ENCODE assay signal across 22 mouse cellular contexts in genomic region chr7:25243361-25243760, GRCm38 (mm10). TPM values are rescaled to one million over a fixed set of nuclear protein-coding genes. Genes with fewer than 3 reads are reported as not detected.
DNase-seq lines count a peak whose midpoint lies in the region; ATAC-seq and TF ChIP-seq lines count a peak whose summit lies in the region.
"Had no signal": no experiment of that assay in that cellular context is flagged by ENCODE, and none has a peak within 500 bp of the region (broad histone marks: within the 10 kb centered on the region; RNA-seq: fewer than 3 reads in every experiment).

No protein-coding gene starts in this region.

- no peak for TF ChIP-seq POLR2A in ES-Bruce4 (IDR thresholded peaks at IDR 0.05; ENCODE audit: insufficient read depth, low read length)

- peaks cover 64% of the 10 kb centered on the region for H3K4me1 ChIP-seq in heart, embryonic 12.5 days (replicated peaks)
- H3K4me1 ChIP-seq in kidney, embryonic 16.5 days (ENCODE audit: insufficient read depth, low read length): peaks cover 45% of the 10 kb centered on the region
- peaks cover 2% of the 10 kb centered on the region for H3K4me1 ChIP-seq in ES-Bruce4 (ENCODE audit: control insufficient read depth, insufficient read depth, low read length)
- H3K4me1 ChIP-seq in embryonic facial prominence, embryonic 12.5 days: peaks cover 38% of the 10 kb centered on the region

- ATAC-seq in heart, embryonic 12.5 days (ENCODE audit: insufficient number of reproducible peaks, low FRiP score): no peak
- no peak for ATAC-seq in kidney, embryonic 16.5 days (ENCODE audit: low FRiP score, low TSS enrichment)
- no peak for ATAC-seq in embryonic facial prominence, embryonic 12.5 days (ENCODE audit: insufficient number of reproducible peaks, insufficient read depth, low FRiP score, low TSS enrichment)
- ATAC-seq: forebrain, embryonic 16.5 days; midbrain, embryonic 16.5 days had no signal

- WGBS in heart, embryonic 12.5 days: 88% methylated on average over 4 of the region's 4 CpGs
- WGBS in kidney, embryonic 16.5 days: 88% methylated on average over 4 of the region's 4 CpGs
- 98% methylated on average over 4 of the region's 4 CpGs for WGBS in embryonic facial prominence, embryonic 12.5 days

- DNase-seq in heart, adult 11 months: peak; percentile 92
- no peak for DNase-seq in kidney, postnatal 4 days
- no peak for DNase-seq in spleen, postnatal 36 days (ENCODE audit: low spot score in 2 of 2)
- no peak for DNase-seq in layer of hippocampus, postnatal 36 days
- DNase-seq: adrenal gland, postnatal 25 days; B cell, adult 2 months; cerebellum, postnatal 14 days; kidney, adult 9 months; liver, embryonic 13.5 days; lung, adult 2 months; lung, postnatal 14 days; thymus, postnatal 14 days had no signal

- H3K9ac ChIP-seq in heart, embryonic 12.5 days: no peak overlapping the region
- no peak overlapping the region for H3K9ac ChIP-seq in kidney, embryonic 16.5 days (replicated peaks; ENCODE audit: low read length)
- no peak overlapping the region for H3K9ac ChIP-seq in ES-Bruce4 (ENCODE audit: low read depth, poor library complexity, severe bottlenecking)
- H3K9ac ChIP-seq in embryonic facial prominence, embryonic 12.5 days: no peak overlapping the region
- H3K9ac ChIP-seq: hindbrain, embryonic 14.5 days; liver, embryonic 13.5 days; neural tube, embryonic 13.5 days had no signal

- TF ChIP-seq CTCF in ES-Bruce4 (IDR thresholded peaks at IDR 0.05; ENCODE audit: low read depth, low read length): no peak

- H3K4me3 ChIP-seq in heart, embryonic 12.5 days: no peak overlapping the region
- H3K4me3 ChIP-seq in kidney, embryonic 16.5 days (ENCODE audit: low read length): no peak overlapping the region
- H3K4me3 ChIP-seq in ES-Bruce4 (ENCODE audit: low read depth, low read length): no peak overlapping the region
- H3K4me3 ChIP-seq in embryonic facial prominence, embryonic 12.5 days: no peak overlapping the region
- H3K4me3 ChIP-seq: liver, embryonic 13.5 days; myocyte; neural tube, embryonic 13.5 days had no signal

- H3K27me3 ChIP-seq in heart, embryonic 12.5 days (replicated peaks): no peaks in the 10 kb centered on the region
- H3K27me3 ChIP-seq in kidney, embryonic 16.5 days (ENCODE audit: insufficient read depth, low read length): no peaks in the 10 kb centered on the region
- H3K27me3 ChIP-seq in ES-Bruce4 (ENCODE audit: control insufficient read depth, insufficient read depth, low read length, poor library complexity, severe bottlenecking): no peaks in the 10 kb centered on the region
- H3K27me3 ChIP-seq in embryonic facial prominence, embryonic 12.5 days: no peaks in the 10 kb centered on the region
- H3K27me3 ChIP-seq: CH12.LX; neural tube, embryonic 13.5 days had no signal

- no peak overlapping the region for H3K4me2 ChIP-seq in heart, embryonic 12.5 days
- no peak overlapping the region for H3K4me2 ChIP-seq in kidney, embryonic 16.5 days (replicated peaks; ENCODE audit: low read depth, low read length)
- no peak overlapping the region for H3K4me2 ChIP-seq in embryonic facial prominence, embryonic 12.5 days (replicated peaks)
- H3K4me2 ChIP-seq: hindbrain, embryonic 14.5 days; liver, embryonic 13.5 days; neural tube, embryonic 13.5 days had no signal

- H3K9me3 ChIP-seq in heart, embryonic 12.5 days (replicated peaks): no peaks in the 10 kb centered on the region
- H3K9me3 ChIP-seq in kidney, embryonic 16.5 days (ENCODE audit: low read length): no peaks in the 10 kb centered on the region
- no peaks in the 10 kb centered on the region for H3K9me3 ChIP-seq in ES-Bruce4 (replicated peaks; ENCODE audit: control insufficient read depth, insufficient read depth, low read length, poor library complexity, severe bottlenecking)
- no peaks in the 10 kb centered on the region for H3K9me3 ChIP-seq in embryonic facial prominence, embryonic 12.5 days
- H3K9me3 ChIP-seq: liver, embryonic 13.5 days; neural tube, embryonic 13.5 days had no signal

- no peak for TF ChIP-seq EP300 in ES-Bruce4 (IDR thresholded peaks at IDR 0.05; ENCODE audit: insufficient read depth, low read depth, low read length)

- H3K36me3 ChIP-seq in heart, embryonic 12.5 days: peaks cover 48% of the 10 kb centered on the region
- H3K36me3 ChIP-seq in kidney, embryonic 16.5 days (ENCODE audit: insufficient read depth, low read length): peaks cover 36% of the 10 kb centered on the region
- peaks cover 31% of the 10 kb centered on the region for H3K36me3 ChIP-seq in ES-Bruce4 (ENCODE audit: control insufficient read depth, insufficient read depth, low read length, poor library complexity, severe bottlenecking)
- peaks cover 37% of the 10 kb centered on the region for H3K36me3 ChIP-seq in embryonic facial prominence, embryonic 12.5 days

- H3K27ac ChIP-seq in heart, embryonic 12.5 days (ENCODE audit: poor library complexity, severe bottlenecking): no peak overlapping the region
- H3K27ac ChIP-seq in kidney, embryonic 16.5 days (ENCODE audit: low read length): 0 out of 2 replicates have a peak overlapping the region, but pooled peaks have one; percentile 30
- 0 out of 2 replicates have a peak overlapping the region, but pooled peaks have one; percentile 13 for H3K27ac ChIP-seq in ES-Bruce4 (ENCODE audit: insufficient read depth, low read length)
- H3K27ac ChIP-seq in embryonic facial prominence, embryonic 12.5 days: peak overlapping the region; percentile 26; the same call in 1 of the 2 replicates
- H3K27ac ChIP-seq: hindbrain, embryonic 14.5 days; liver, embryonic 13.5 days; neural tube, embryonic 13.5 days had no signal

RNA-seq across cellular contexts. Expression of gene Gsk3a, which starts 5.7 kb away (rescaled TPM):
- 12.1 and 12.7 TPM in 2 replicates for polyA plus RNA-seq in heart, embryonic 12.5 days (2016; fragmentation: Nextera tagmentation; extraction: Ambion mirVana)
- polyA plus RNA-seq in kidney, embryonic 16.5 days (2015; fragmentation: Nextera tagmentation; extraction: Ambion mirVana): 9.0 and 9.9 TPM in 2 replicates
- polyA plus RNA-seq in ES-Bruce4 (2011; ENCODE audit: insufficient read depth, insufficient read length, low read depth, missing spikeins): 77.3 and 84.3 TPM in 2 replicates
- 15.9 and 17.4 TPM in 2 replicates for polyA plus RNA-seq in embryonic facial prominence, embryonic 12.5 days (2016; fragmentation: Nextera tagmentation; extraction: Ambion mirVana)
- total RNA-seq in layer of hippocampus, postnatal 36 days (2021): 100 to 1,000 TPM; 195 to 201 TPM

RNA-seq across cellular contexts. Expression of gene Erf, which starts 7.2 kb away (rescaled TPM):
- 17.6 and 20.4 TPM in 2 replicates for polyA plus RNA-seq in heart, embryonic 12.5 days (2016; fragmentation: Nextera tagmentation; extraction: Ambion mirVana)
- 12.5 and 15.2 TPM in 2 replicates for polyA plus RNA-seq in kidney, embryonic 16.5 days (2015; fragmentation: Nextera tagmentation; extraction: Ambion mirVana)
- polyA plus RNA-seq in ES-Bruce4 (2011; ENCODE audit: insufficient read depth, insufficient read length, low read depth, missing spikeins): 61.8 and 63.8 TPM in 2 replicates
- 20.0 and 20.8 TPM in 2 replicates for polyA plus RNA-seq in embryonic facial prominence, embryonic 12.5 days (2016; fragmentation: Nextera tagmentation; extraction: Ambion mirVana)
- total RNA-seq in layer of hippocampus, postnatal 36 days (2021): 10 to 100 TPM; 34.3 to 35.4 TPM

RNA-seq across cellular contexts. Expression of gene Zfp526, which starts 22.1 kb away (rescaled TPM):
- polyA plus RNA-seq in heart, embryonic 12.5 days (2016; fragmentation: Nextera tagmentation; extraction: Ambion mirVana): 2.3 and 2.5 TPM in 2 replicates
- polyA plus RNA-seq in kidney, embryonic 16.5 days (2015; fragmentation: Nextera tagmentation; extraction: Ambion mirVana): 2.7 and 3.0 TPM in 2 replicates
- 6.5 and 7.2 TPM in 2 replicates for polyA plus RNA-seq in ES-Bruce4 (2011; ENCODE audit: insufficient read depth, insufficient read length, low read depth, missing spikeins)
- 2.9 and 3.0 TPM in 2 replicates for polyA plus RNA-seq in embryonic facial prominence, embryonic 12.5 days (2016; fragmentation: Nextera tagmentation; extraction: Ambion mirVana)
- total RNA-seq in layer of hippocampus, postnatal 36 days (2021): 10 to 100 TPM; 11.6 to 12.5 TPM

RNA-seq across cellular contexts. Expression of gene Dedd2, which starts 22.9 kb away (rescaled TPM):
- polyA plus RNA-seq in heart, embryonic 12.5 days (2016; fragmentation: Nextera tagmentation; extraction: Ambion mirVana): 8.2 and 9.5 TPM in 2 replicates
- polyA plus RNA-seq in kidney, embryonic 16.5 days (2015; fragmentation: Nextera tagmentation; extraction: Ambion mirVana): 12.0 and 13.2 TPM in 2 replicates
- polyA plus RNA-seq in ES-Bruce4 (2011; ENCODE audit: insufficient read depth, insufficient read length, low read depth, missing spikeins): 9.6 and 10.2 TPM in 2 replicates
- 13.7 and 14.9 TPM in 2 replicates for polyA plus RNA-seq in embryonic facial prominence, embryonic 12.5 days (2016; fragmentation: Nextera tagmentation; extraction: Ambion mirVana)
- 10 to 100 TPM; 26.1 to 28.0 TPM for total RNA-seq in layer of hippocampus, postnatal 36 days (2021)

RNA-seq across cellular contexts. Expression of gene Cic, which starts 24.1 kb away (rescaled TPM):
- polyA plus RNA-seq in heart, embryonic 12.5 days (2016; fragmentation: Nextera tagmentation; extraction: Ambion mirVana): 28.8 and 30.5 TPM in 2 replicates
- 28.9 and 30.8 TPM in 2 replicates for polyA plus RNA-seq in kidney, embryonic 16.5 days (2015; fragmentation: Nextera tagmentation; extraction: Ambion mirVana)
- polyA plus RNA-seq in ES-Bruce4 (2011; ENCODE audit: insufficient read depth, insufficient read length, low read depth, missing spikeins): 128 and 141 TPM in 2 replicates
- polyA plus RNA-seq in embryonic facial prominence, embryonic 12.5 days (2016; fragmentation: Nextera tagmentation; extraction: Ambion mirVana): 45.7 and 47.0 TPM in 2 replicates
- total RNA-seq in layer of hippocampus, postnatal 36 days (2021): 100 to 1,000 TPM; 173 to 213 TPM
